Mouse (Mus musculus): Measurements from ENCODE around the gene Barhl2.

The Barhl2 gene

GRCm38 (mm10) chr5:106455106-106455920, 2.7 kb downstream of the Barhl2 start:
- no peak for DNase-seq (ENCODE audit: low read depth, low spot score)

- no peak for DNase-seq (ENCODE audit: low read depth, low spot score)
These were observed 3.4 kb downstream of the Barhl2 start for GRCm38 (mm10) chr5:106454411-106455105.

GRCm38 (mm10) chr5:106453886-106454321, 4.1 kb downstream of the Barhl2 start:
- DNase-seq (ENCODE audit: low read depth, low spot score), result no peak

- no peak for DNase-seq (ENCODE audit: low read depth, low spot score)
These were observed 4.6 kb downstream of the Barhl2 start for GRCm38 (mm10) chr5:106453181-106453885.

- no peak for DNase-seq (ENCODE audit: low read depth, low spot score)
These were observed 5.3 kb downstream of the Barhl2 start for GRCm38 (mm10) chr5:106452686-106453085.

- DNase-seq (ENCODE audit: low read depth, low spot score), result no peak
These were observed 6.1 kb downstream of the Barhl2 start for GRCm38 (mm10) chr5:106451681-106452440.

- no peak for DNase-seq (ENCODE audit: low read depth, low spot score)
These were observed 7.4 kb downstream of the Barhl2 start for GRCm38 (mm10) chr5:106450426-106451160.

- DNase-seq (ENCODE audit: low read depth, low spot score), result no peak
These were observed 8.1 kb downstream of the Barhl2 start for GRCm38 (mm10) chr5:106449720-106450425.

GRCm38 (mm10) chr5:106448798-106449125, 9.2 kb downstream of the Barhl2 start:
- DNase-seq (ENCODE audit: low read depth, low spot score), result no peak

GRCm38 (mm10) chr5:106447951-106448797, 9.8 kb downstream of the Barhl2 start:
- no peak for DNase-seq (ENCODE audit: low read depth, low spot score)

- no peak for DNase-seq (ENCODE audit: low read depth, low spot score)
These were observed 10.7 kb downstream of the Barhl2 start for GRCm38 (mm10) chr5:106447091-106447820.

GRCm38 (mm10) chr5:106446593-106446992, 11.4 kb downstream of the Barhl2 start:
- DNase-seq (ENCODE audit: low read depth, low spot score), result no peak

- no peak for DNase-seq (ENCODE audit: low read depth, low spot score)
These were observed 12.3 kb downstream of the Barhl2 start for GRCm38 (mm10) chr5:106445681-106446080.

- no peak for DNase-seq (ENCODE audit: low read depth, low spot score)
These were observed 19.1 kb downstream of the Barhl2 start for GRCm38 (mm10) chr5:106438916-106439315.

GRCm38 (mm10) chr5:106426069-106426468, 31.9 kb downstream of the Barhl2 start:
- no peak for DNase-seq (ENCODE audit: low read depth, low spot score)

- DNase-seq (ENCODE audit: low read depth, low spot score), result no peak
These were observed 37.1 kb downstream of the Barhl2 start for GRCm38 (mm10) chr5:106420871-106421270.

- no peak for DNase-seq (ENCODE audit: low read depth, low spot score)
These were observed 37.6 kb downstream of the Barhl2 start for GRCm38 (mm10) chr5:106420370-106420769.

GRCm38 (mm10) chr5:106417210-106417609, 40.8 kb downstream of the Barhl2 start:
- no peak for DNase-seq (ENCODE audit: low read depth, low spot score)

- DNase-seq (ENCODE audit: low read depth, low spot score), result no peak
These were observed 41.4 kb downstream of the Barhl2 start for GRCm38 (mm10) chr5:106416550-106416949.

Data from embryo, embryonic 11.5 days (tissue).